Mouse (Mus musculus): ENCODE data around the gene Noct. TPM values are rescaled to one million over a fixed set of nuclear protein-coding genes. Genes with fewer than 3 reads are reported as not detected.
"Not testable (repeated sequence)": the region's sequence is repeated elsewhere in the genome, so short reads cannot be mapped to it uniquely, and the experiment has no call there.

The Noct gene
- total and polyA plus RNA-seq, 2 experiments from 2014 or later: 11.9 to 35.6 TPM

DNA sequence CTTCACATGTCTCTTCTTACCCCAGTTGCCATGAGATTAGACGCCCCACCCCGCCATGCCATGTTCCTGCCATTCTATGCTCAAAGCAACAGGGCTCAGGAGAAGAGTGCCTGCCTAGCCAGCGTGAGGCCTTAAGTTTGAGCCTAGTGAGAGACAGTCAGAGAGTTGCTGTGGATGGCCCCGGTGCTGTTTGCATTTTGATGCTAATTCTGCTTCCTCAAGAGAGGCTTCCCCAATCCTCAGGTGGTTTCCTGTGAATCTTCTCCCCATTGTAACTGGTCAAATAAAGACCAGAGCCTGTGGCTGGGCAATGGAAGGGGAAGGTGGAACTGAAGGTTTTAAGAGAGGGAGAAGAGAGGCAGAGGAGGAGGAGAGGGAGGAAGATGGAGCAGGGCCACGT lies 15.6 kb upstream of the Noct start:
- DNase-seq (ENCODE audit: low spot score): no peak
- WGBS: 76% methylated on average over 5 of the region's 5 CpGs
- Histone ChIP-seq H3K4me1 (ENCODE audit: control insufficient read depth, insufficient read depth) (peaks cover 13% of the 10 kb centered on the region), H3K9ac (replicated peaks; ENCODE audit: low read depth, low read length) (no peak overlapping the region), H3K27me3 (ENCODE audit: control insufficient read depth, insufficient read depth, low read length) (no peaks in the 10 kb centered on the region), H3K9me3 (replicated peaks; ENCODE audit: control insufficient read depth, low read length) (no peaks in the 10 kb centered on the region), H3K27ac (ENCODE audit: low read depth) (no peak overlapping the region), H3K4me3 (ENCODE audit: low read depth, low read length) (no peak overlapping the region), H3K36me3 (replicated peaks; ENCODE audit: control insufficient read depth, insufficient read depth, low read length) (no peaks in the 10 kb centered on the region), H3K4me2 (ENCODE audit: low read depth, low read length) (no peak overlapping the region)
- ATAC-seq (ENCODE audit: insufficient read depth, low read depth): no peak
- TF ChIP-seq CTCF (IDR thresholded peaks at IDR 0.05; ENCODE audit: low read depth) (no peak), EP300 (IDR thresholded peaks at IDR 0.05; ENCODE audit: low read depth) (no peak)

DNA sequence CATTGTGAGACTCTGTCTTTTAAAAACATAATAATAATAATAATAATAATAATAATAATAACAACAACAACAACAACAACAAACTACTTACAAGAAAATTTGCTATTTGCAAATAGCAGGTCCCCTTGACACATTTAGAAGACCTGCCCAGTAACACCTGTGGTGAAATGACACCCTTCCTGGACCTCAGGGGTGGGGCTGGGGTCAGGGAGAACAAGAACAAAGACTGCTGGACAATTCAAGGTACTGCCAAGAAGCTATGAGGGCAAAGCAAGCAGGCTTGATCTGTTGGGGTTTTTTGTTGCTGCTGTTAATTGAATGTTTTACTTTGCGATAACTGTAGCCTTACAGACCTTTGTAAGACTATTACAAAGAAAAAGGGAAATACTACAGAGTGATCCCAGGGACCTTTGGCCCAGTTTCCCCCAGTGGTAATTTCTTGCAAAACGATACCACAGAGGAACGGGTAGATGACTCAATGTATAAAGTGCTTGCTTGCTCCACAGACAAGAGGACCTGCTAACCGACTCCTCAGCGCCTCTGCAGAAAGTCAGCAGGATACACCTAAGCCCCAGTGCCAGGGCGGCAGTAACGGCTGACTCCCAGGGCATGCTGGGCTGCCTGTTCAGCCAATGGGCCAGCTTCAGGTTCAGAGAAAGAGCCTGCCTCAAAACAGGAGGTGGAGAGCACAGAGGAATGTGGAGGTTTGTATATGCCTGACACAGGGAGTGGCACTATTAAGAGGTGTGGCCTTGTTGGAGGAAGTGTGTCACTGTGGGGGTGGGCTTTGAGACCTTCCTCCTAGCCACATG lies 14.5 kb upstream of the Noct start:
- Histone ChIP-seq H3K36me3 (replicated peaks; ENCODE audit: control insufficient read depth, insufficient read depth, low read length) (no peaks in the 10 kb centered on the region), H3K27ac (ENCODE audit: low read depth) (no peak overlapping the region), H3K4me3 (ENCODE audit: low read depth, low read length) (no peak overlapping the region), H3K27me3 (ENCODE audit: control insufficient read depth, insufficient read depth, low read length) (no peaks in the 10 kb centered on the region), H3K4me2 (ENCODE audit: low read depth, low read length) (no peak overlapping the region), H3K9me3 (replicated peaks; ENCODE audit: control insufficient read depth, low read length) (no peaks in the 10 kb centered on the region), H3K9ac (replicated peaks; ENCODE audit: low read depth, low read length) (no peak overlapping the region), H3K4me1 (ENCODE audit: control insufficient read depth, insufficient read depth) (peaks cover 13% of the 10 kb centered on the region)
- no peak for TF ChIP-seq CTCF (IDR thresholded peaks at IDR 0.05; ENCODE audit: low read depth)
- TF ChIP-seq EP300 (IDR thresholded peaks at IDR 0.05; ENCODE audit: low read depth): no peak
- DNase-seq (ENCODE audit: low spot score) (no peak), ATAC-seq (ENCODE audit: insufficient read depth, low read depth) (no peak)
- 83% methylated on average over 7 of the region's 7 CpGs for WGBS

DNA sequence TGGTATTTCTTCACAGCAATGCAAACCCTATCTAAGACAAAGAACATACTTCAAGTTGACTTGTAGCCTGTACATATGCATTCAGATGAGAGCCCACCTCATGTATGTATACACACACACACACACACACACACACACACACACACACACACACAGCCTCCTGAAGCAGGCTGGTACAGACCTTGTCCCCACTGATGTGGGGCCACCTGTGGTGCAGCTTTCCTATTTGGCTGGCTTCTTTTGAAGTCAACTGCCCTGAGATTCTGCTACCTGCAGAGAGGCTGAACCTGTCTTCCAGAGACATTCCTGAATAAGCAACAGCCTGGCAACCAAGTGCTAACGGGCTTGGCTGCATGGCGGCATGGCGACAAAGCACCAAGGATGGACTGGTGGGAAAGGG lies 13.8 kb upstream of the Noct start:
- H3K4me1 ChIP-seq (ENCODE audit: control insufficient read depth, insufficient read depth): peaks cover 13% of the 10 kb centered on the region
- H3K9me3 ChIP-seq (replicated peaks; ENCODE audit: control insufficient read depth, low read length): no peaks in the 10 kb centered on the region
- DNase-seq (ENCODE audit: low spot score) (no peak), ATAC-seq (ENCODE audit: insufficient read depth, low read depth) (no peak)
- no peak overlapping the region for H3K9ac ChIP-seq (replicated peaks; ENCODE audit: low read depth, low read length)
- TF ChIP-seq CTCF (IDR thresholded peaks at IDR 0.05; ENCODE audit: low read depth) (no peak), EP300 (IDR thresholded peaks at IDR 0.05; ENCODE audit: low read depth) (no peak)
- H3K4me3 ChIP-seq (ENCODE audit: low read depth, low read length): no peak overlapping the region
- no peak overlapping the region for H3K27ac ChIP-seq (ENCODE audit: low read depth)
- 98% methylated on average over 3 of the region's 3 CpGs for WGBS
- H3K27me3 ChIP-seq (ENCODE audit: control insufficient read depth, insufficient read depth, low read length): no peaks in the 10 kb centered on the region
- H3K36me3 ChIP-seq (replicated peaks; ENCODE audit: control insufficient read depth, insufficient read depth, low read length): no peaks in the 10 kb centered on the region
- no peak overlapping the region for H3K4me2 ChIP-seq (ENCODE audit: low read depth, low read length)

DNA sequence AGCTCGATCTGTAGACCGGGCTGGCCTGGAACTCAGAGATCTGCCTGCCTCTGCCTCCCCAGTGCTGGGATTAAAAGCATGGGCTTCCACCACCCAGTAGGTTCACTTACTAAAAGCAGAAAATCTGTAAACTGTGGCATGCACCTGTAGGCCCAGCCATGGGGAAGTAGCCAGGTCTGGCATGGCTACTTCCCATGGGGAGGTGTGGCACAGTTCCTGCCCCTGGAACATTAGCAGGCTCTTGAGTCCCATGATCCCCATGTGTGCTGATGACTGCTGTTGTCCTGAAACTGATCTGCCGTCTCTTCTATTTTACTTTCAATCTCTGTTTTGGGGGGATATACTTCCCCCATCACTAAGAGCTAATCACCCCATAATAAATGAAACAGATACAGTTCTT lies 11.1 kb upstream of the Noct start:
- TF ChIP-seq EP300 (IDR thresholded peaks at IDR 0.05; ENCODE audit: low read depth) (no peak), CTCF (IDR thresholded peaks at IDR 0.05; ENCODE audit: low read depth) (no peak)
- H3K4me3 ChIP-seq (ENCODE audit: low read depth, low read length): no peak overlapping the region
- H3K27ac ChIP-seq (ENCODE audit: low read depth): no peak overlapping the region
- no peak overlapping the region for H3K9ac ChIP-seq (replicated peaks; ENCODE audit: low read depth, low read length)
- peaks cover 6% of the 10 kb centered on the region for H3K4me1 ChIP-seq (ENCODE audit: control insufficient read depth, insufficient read depth)
- H3K4me2 ChIP-seq (ENCODE audit: low read depth, low read length): no peak overlapping the region
- H3K9me3 ChIP-seq (replicated peaks; ENCODE audit: control insufficient read depth, low read length): no peaks in the 10 kb centered on the region
- DNase-seq (ENCODE audit: low spot score) (no peak), ATAC-seq (ENCODE audit: insufficient read depth, low read depth) (no peak)
- no peaks in the 10 kb centered on the region for H3K27me3 ChIP-seq (ENCODE audit: control insufficient read depth, insufficient read depth, low read length)
- 91% methylated on average over 3 of the region's 3 CpGs for WGBS
- no peaks in the 10 kb centered on the region for H3K36me3 ChIP-seq (replicated peaks; ENCODE audit: control insufficient read depth, insufficient read depth, low read length)

DNA sequence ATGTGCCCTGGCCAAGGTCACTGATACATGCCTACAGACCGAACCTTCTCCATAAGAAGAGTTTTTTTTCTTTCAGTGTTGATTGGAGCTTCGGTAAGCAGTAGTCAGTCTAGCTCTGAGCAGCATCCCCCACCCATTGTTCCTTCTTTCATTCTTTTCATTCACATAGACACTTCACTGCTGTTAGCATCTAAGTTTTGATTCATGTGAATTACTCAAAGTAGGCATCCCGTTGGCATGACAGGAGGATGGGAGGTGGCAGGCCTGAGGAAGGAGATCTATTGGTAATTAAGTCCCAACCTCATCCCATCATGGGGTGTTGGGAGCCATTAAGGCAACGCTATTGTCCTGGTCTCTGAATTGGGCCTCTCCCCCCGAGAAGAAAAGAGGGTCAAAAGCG lies 8.6 kb upstream of the Noct start:
- no peak for TF ChIP-seq CTCF (IDR thresholded peaks at IDR 0.05; ENCODE audit: low read depth)
- TF ChIP-seq EP300 (IDR thresholded peaks at IDR 0.05; ENCODE audit: low read depth): no peak
- 82% methylated on average over 6 of the region's 6 CpGs for WGBS
- no peaks in the 10 kb centered on the region for H3K36me3 ChIP-seq (replicated peaks; ENCODE audit: control insufficient read depth, insufficient read depth, low read length)

DNA sequence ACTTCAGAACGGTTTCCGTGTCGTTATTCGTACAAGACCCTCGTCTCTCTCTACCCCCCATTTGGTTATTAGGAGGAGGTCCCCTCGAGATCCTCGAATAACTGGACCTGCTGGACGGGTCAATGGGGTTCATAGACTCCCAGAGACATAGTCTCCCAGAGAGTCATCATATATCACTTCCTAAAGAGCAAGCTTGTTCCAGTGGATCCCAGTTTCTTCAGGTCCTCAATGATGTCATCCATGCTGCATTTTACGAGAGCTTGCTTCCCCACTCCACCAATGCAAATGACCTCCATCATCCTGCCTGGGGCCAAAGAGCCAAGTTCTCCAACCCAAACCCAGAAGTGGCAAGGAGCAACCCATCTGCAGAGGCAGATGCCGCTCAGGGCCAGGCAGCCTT lies 7.9 kb upstream of the Noct start:
- WGBS: 74% methylated on average over 5 of the region's 10 CpGs

More for the DNA sequence above, 8.6 kb upstream of the Noct start:
- DNase-seq (ENCODE audit: low spot score): no peak
- no peaks in the 10 kb centered on the region for H3K27me3 ChIP-seq (ENCODE audit: control insufficient read depth, insufficient read depth, low read length)
- ATAC-seq (ENCODE audit: insufficient read depth, low read depth): no peak
- no peaks in the 10 kb centered on the region for H3K4me1 ChIP-seq (ENCODE audit: control insufficient read depth, insufficient read depth)
- H3K4me3 ChIP-seq (ENCODE audit: low read depth, low read length): no peak overlapping the region
- no peaks in the 10 kb centered on the region for H3K9me3 ChIP-seq (replicated peaks; ENCODE audit: control insufficient read depth, low read length)
- no peak overlapping the region for H3K9ac ChIP-seq (replicated peaks; ENCODE audit: low read depth, low read length)
- no peak overlapping the region for H3K4me2 ChIP-seq (ENCODE audit: low read depth, low read length)
- no peak overlapping the region for H3K27ac ChIP-seq (ENCODE audit: low read depth)

DNA sequence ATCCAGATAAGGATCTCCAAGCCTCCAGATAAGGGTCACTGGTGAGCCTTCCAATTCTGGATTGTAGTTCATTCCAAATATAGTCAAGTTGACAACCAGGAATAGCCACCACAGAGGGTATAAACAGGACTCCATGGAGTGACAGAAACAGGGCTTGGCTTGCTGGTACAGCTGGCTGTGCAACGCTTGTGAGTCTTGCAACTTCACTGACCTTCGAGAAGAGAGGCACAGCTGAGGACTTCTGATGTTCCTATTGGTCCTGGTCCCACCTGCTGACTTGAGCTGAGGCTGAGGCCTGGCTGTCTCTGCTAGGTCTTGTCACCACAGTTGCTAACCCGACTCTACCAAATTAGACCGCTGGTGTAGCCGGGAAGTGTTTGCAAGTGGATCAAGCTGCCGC lies 5.9 kb upstream of the Noct start:
- H3K4me2 ChIP-seq (ENCODE audit: low read depth, low read length); H3K9ac ChIP-seq (replicated peaks; ENCODE audit: low read depth, low read length); H3K27ac ChIP-seq (ENCODE audit: low read depth); H3K4me3 ChIP-seq (ENCODE audit: low read depth, low read length); H3K36me3 ChIP-seq (replicated peaks; ENCODE audit: control insufficient read depth, insufficient read depth, low read length); DNase-seq (ENCODE audit: low spot score); ATAC-seq (ENCODE audit: insufficient read depth, low read depth); H3K9me3 ChIP-seq (replicated peaks; ENCODE audit: control insufficient read depth, low read length); H3K27me3 ChIP-seq (ENCODE audit: control insufficient read depth, insufficient read depth, low read length): not testable (repeated sequence)
- 87% methylated on average over 6 of the region's 6 CpGs for WGBS
- peaks cover 18% of the 10 kb centered on the region; the same call in 1 of the 2 replicates for H3K4me1 ChIP-seq (ENCODE audit: control insufficient read depth, insufficient read depth)

More for the DNA sequence above, 7.9 kb upstream of the Noct start:
- ATAC-seq (ENCODE audit: insufficient read depth, low read depth); H3K9ac ChIP-seq (replicated peaks; ENCODE audit: low read depth, low read length); H3K9me3 ChIP-seq (replicated peaks; ENCODE audit: control insufficient read depth, low read length); H3K27ac ChIP-seq (ENCODE audit: low read depth); DNase-seq (ENCODE audit: low spot score); H3K27me3 ChIP-seq (ENCODE audit: control insufficient read depth, insufficient read depth, low read length); H3K4me1 ChIP-seq (ENCODE audit: control insufficient read depth, insufficient read depth); H3K4me3 ChIP-seq (ENCODE audit: low read depth, low read length); H3K4me2 ChIP-seq (ENCODE audit: low read depth, low read length); H3K36me3 ChIP-seq (replicated peaks; ENCODE audit: control insufficient read depth, insufficient read depth, low read length): not testable (repeated sequence)

Data from heart, postnatal 0 days (tissue).